ENCODE assay signal across 9 mouse cellular contexts in the genomic region with DNA sequence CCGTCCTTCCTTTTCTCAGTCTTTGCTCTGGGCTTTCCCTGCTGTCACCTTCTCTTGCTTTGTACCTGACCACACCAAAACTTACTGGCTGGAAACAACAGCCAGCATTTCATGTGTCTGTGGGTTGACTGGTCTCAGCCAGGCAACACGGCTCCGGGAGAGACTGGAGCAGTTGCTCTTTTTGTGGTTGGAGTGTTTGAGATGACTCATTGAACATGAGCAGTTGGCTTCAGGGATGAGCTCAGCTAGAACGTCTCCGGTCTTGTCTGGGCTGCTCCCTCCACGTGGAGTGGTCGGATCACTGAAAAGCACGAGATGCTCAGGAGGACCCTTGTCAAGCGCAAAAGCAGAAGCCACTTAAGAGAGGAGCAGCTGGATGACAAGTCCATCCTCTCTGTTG.
DNase-seq lines count a peak whose midpoint lies in the region; ATAC-seq lines count a peak whose summit lies in the region.
"Had no signal": no experiment of that assay in that cellular context is flagged by ENCODE, and none has a peak within 500 bp of the region (broad histone marks: within the 10 kb centered on the region; RNA-seq: fewer than 3 reads in every experiment).

No protein-coding gene starts in this region.

- DNase-seq in heart, postnatal 4 days: no peak
- peak; percentile 74 for DNase-seq in Muller cell, postnatal 12 days (ENCODE audit: inconsistent ontology term)
- peak; percentile 57 to 67 for DNase-seq in cerebellum, adult 18-20 months
- DNase-seq in forebrain, embryonic 11.5 days (ENCODE audit: low spot score): no peak
- DNase-seq in left cerebral cortex, postnatal 14 days (ENCODE audit: low spot score in 2 of 2): no peak

- WGBS in heart, embryonic 13.5 days: 53% methylated on average over 9 of the region's 9 CpGs
- WGBS in forebrain, embryonic 11.5 days: 89% methylated on average over 9 of the region's 9 CpGs

- intact Hi-C loops in left cerebral cortex, postnatal 14 days (cut with DNase I): no loop called here

- H3K4me2 ChIP-seq in heart, embryonic 13.5 days: no peak overlapping the region
- H3K4me2 ChIP-seq in forebrain, embryonic 11.5 days (ENCODE audit: low read depth, low read length, severe bottlenecking): no peak overlapping the region
- H3K4me2 ChIP-seq: heart, embryonic 15.5 days; stomach, embryonic 15.5 days had no signal

- no peaks in the 10 kb centered on the region for H3K36me3 ChIP-seq in heart, embryonic 13.5 days
- no peaks in the 10 kb centered on the region for H3K36me3 ChIP-seq in forebrain, embryonic 11.5 days (ENCODE audit: control insufficient read depth, insufficient read depth, low read length)
- H3K36me3 ChIP-seq: heart, embryonic 15.5 days; stomach, embryonic 15.5 days had no signal

- H3K27me3 ChIP-seq in heart, embryonic 13.5 days (replicated peaks): no peaks in the 10 kb centered on the region
- no peaks in the 10 kb centered on the region for H3K27me3 ChIP-seq in forebrain, embryonic 11.5 days (ENCODE audit: control insufficient read depth, insufficient read depth, low read length)
- H3K27me3 ChIP-seq: heart, embryonic 15.5 days; stomach, embryonic 15.5 days had no signal

- no peak overlapping the region for H3K9ac ChIP-seq in heart, embryonic 13.5 days
- no peak overlapping the region for H3K9ac ChIP-seq in forebrain, embryonic 11.5 days (ENCODE audit: low read length)
- H3K9ac ChIP-seq: heart, embryonic 15.5 days; stomach, embryonic 15.5 days had no signal

- H3K9me3 ChIP-seq in heart, embryonic 13.5 days: no peaks in the 10 kb centered on the region
- no peaks in the 10 kb centered on the region for H3K9me3 ChIP-seq in forebrain, embryonic 11.5 days (ENCODE audit: control insufficient read depth, low read length)
- H3K9me3 ChIP-seq: heart, embryonic 15.5 days; stomach, embryonic 15.5 days had no signal

- H3K4me1 ChIP-seq in heart, embryonic 13.5 days: peaks cover 40% of the 10 kb centered on the region
- peaks cover 7% of the 10 kb centered on the region; the same call in 1 of the 2 replicates for H3K4me1 ChIP-seq in forebrain, embryonic 11.5 days (replicated peaks; ENCODE audit: control insufficient read depth, insufficient read depth, low read length)
- H3K4me1 ChIP-seq: stomach, embryonic 15.5 days had no signal

- H3K27ac ChIP-seq in heart, embryonic 13.5 days (replicated peaks): 0 out of 2 replicates have a peak overlapping the region, but pooled peaks have one; percentile 1
- no peak overlapping the region for H3K27ac ChIP-seq in forebrain, embryonic 11.5 days (ENCODE audit: low read depth, low read length)
- H3K27ac ChIP-seq: heart, embryonic 15.5 days; stomach, embryonic 15.5 days had no signal

- ATAC-seq in heart, embryonic 13.5 days (ENCODE audit: extremely low read depth, insufficient number of reproducible peaks, low FRiP score, low TSS enrichment): no peak
- peak; percentile 10; the same call in 1 of the 2 replicates for ATAC-seq in megakaryocyte, adult 5-6 weeks (ENCODE audit: poor library complexity, severe bottlenecking)
- no peak for ATAC-seq in forebrain, embryonic 11.5 days (replicated peaks; ENCODE audit: low FRiP score)

- H3K4me3 ChIP-seq in heart, embryonic 13.5 days: no peak overlapping the region
- no peak overlapping the region for H3K4me3 ChIP-seq in forebrain, embryonic 11.5 days (ENCODE audit: low read depth, low read length)
- H3K4me3 ChIP-seq: heart, embryonic 15.5 days; stomach, embryonic 15.5 days had no signal

Comparison
In these comparisons a context has a peak if more than half of its experiments do, and no peak if none do; other contexts are left out.
1. DNase-seq: peak in Muller cell, postnatal 12 days (single experiment) and cerebellum, adult 18-20 months (2 of 2); none in heart, postnatal 4 days (single experiment), forebrain, embryonic 11.5 days (single experiment) and left cerebral cortex, postnatal 14 days (0 of 2).